Mouse (Mus musculus) liver, embryonic 15.5 days (tissue): ENCODE data around the gene Ptprn. TPM values are rescaled to one million over a fixed set of nuclear protein-coding genes. Genes with fewer than 3 reads are reported as not detected.

Experiments
- ATAC-seq: fragments of 200-750 bp; cut with Nextera tagmentation; 2 replicates; pipeline ENCODE4 v1.8.0; 2017; ENCODE audit warnings: moderate number of reproducible peaks, mild to moderate bottlenecking, moderate library complexity; ENCODE audit not compliant: insufficient read depth
- H3K27ac ChIP-seq: fragments of 300-500 bp; sonication (generic); replicated peaks from 2 replicates; pipeline ENCODE4 v1.5.1; 2015; ENCODE audit warnings: mild to moderate bottlenecking, inconsistent platforms
- H3K27me3 ChIP-seq: fragments of 300-500 bp; sonication (generic); 2 replicates; pipeline ENCODE4 v1.6.1; 2015; ENCODE audit warnings: mild to moderate bottlenecking, inconsistent platforms
- H3K36me3 ChIP-seq: fragments of 300-500 bp; sonication (generic); replicated peaks from 2 replicates; pipeline ENCODE4 v1.6.1; 2015; ENCODE audit warnings: moderate library complexity, mild to moderate bottlenecking, inconsistent platforms
- H3K4me1 ChIP-seq: fragments of 300-500 bp; sonication (generic); replicated peaks from 2 replicates; pipeline ENCODE4 v1.6.1; 2015; ENCODE audit warnings: inconsistent platforms
- H3K4me2 ChIP-seq: fragments of 300-500 bp; sonication (generic); 2 replicates; pipeline ENCODE4 v1.6.1; 2015; ENCODE audit warnings: moderate library complexity, mild to moderate bottlenecking, inconsistent platforms
- H3K4me3 ChIP-seq: fragments of 300-500 bp; sonication (generic); replicated peaks from 2 replicates; pipeline ENCODE4 v1.5.1; 2015; ENCODE audit warnings: mild to moderate bottlenecking, inconsistent platforms
- H3K9ac ChIP-seq: fragments of 300-500 bp; sonication (generic); 2 replicates; pipeline ENCODE4 v1.6.1; 2015; ENCODE audit warnings: moderate library complexity, mild to moderate bottlenecking, inconsistent platforms
- H3K9me3 ChIP-seq: fragments of 300-500 bp; sonication (generic); replicated peaks from 2 replicates; pipeline ENCODE4 v1.6.1; 2016; ENCODE audit warnings: inconsistent platforms
- WGBS: fragments of 180-500 bp; shearing (Covaris S2); methylation state at CpG from one replicate; pipeline ENCODE4 v1.1.7; 2015; ENCODE audit warnings: mixed read lengths; ENCODE audit not compliant: insufficient replicate concordance; 5-methylcytosine and 5-hydroxymethylcytosine counted together
- polyA plus RNA-seq: library from polyadenylated mRNA; unstranded; fragments of >200 nt; fragmentation: Nextera tagmentation; extraction: Ambion mirVana; gene quantifications from 2 replicates; pipeline ENCODE4 v1.2.1, GENCODE M21; 2015

Ptprn gene
- polyA plus RNA-seq, 1 experiment from 2014 or later, result 0.13 TPM

- ATAC-seq, result no peak
Observed at GRCm38 (mm10) chr1:75221538-75221937, 42.8 kb downstream of the Ptprn start.

GRCm38 (mm10) chr1:75219531-75219930 lies 44.8 kb downstream of the Ptprn start, which contains the start of gene Tuba4a:
Gene Tuba4a (minus strand): TSS chr1:75219865.
- peak within 1 kb of the TSS; percentile 93 for H3K9ac ChIP-seq
- H3K27ac ChIP-seq, result peak within 1 kb of the TSS; percentile 95
- peak within 1 kb of the TSS; percentile 99 for H3K4me2 ChIP-seq
- peaks cover 51% of the 10 kb centered on the region for H3K4me1 ChIP-seq
- peak within 1 kb of the TSS; percentile 80 for H3K4me3 ChIP-seq
- peak; percentile 5 for ATAC-seq
- 4% methylated on average over 34 of the region's 34 CpGs for WGBS
- peaks cover 26% of the 10 kb centered on the region for H3K27me3 ChIP-seq
- H3K36me3 ChIP-seq, result peaks cover 28% of the 10 kb centered on the region
- H3K9me3 ChIP-seq, result no peaks in the 10 kb centered on the region

More at GRCm38 (mm10) chr1:75221538-75221937, 42.8 kb downstream of the Ptprn start:
- H3K4me1 ChIP-seq, result peaks cover 43% of the 10 kb centered on the region
- H3K27me3 ChIP-seq, result peaks cover 26% of the 10 kb centered on the region
- no peaks in the 10 kb centered on the region for H3K9me3 ChIP-seq
- no peak overlapping the region for H3K27ac ChIP-seq
- H3K36me3 ChIP-seq, result peaks cover 7% of the 10 kb centered on the region
- H3K4me3 ChIP-seq, result no peak overlapping the region
- 64% methylated on average over 3 of the region's 3 CpGs for WGBS
- H3K9ac ChIP-seq, result no peak overlapping the region
- no peak overlapping the region for H3K4me2 ChIP-seq

- H3K4me2 ChIP-seq, result peak overlapping the region; percentile 99
- peak; percentile 84 for ATAC-seq
- peaks cover 26% of the 10 kb centered on the region for H3K27me3 ChIP-seq
- H3K4me1 ChIP-seq, result peaks cover 55% of the 10 kb centered on the region
- H3K9me3 ChIP-seq, result no peaks in the 10 kb centered on the region
- peak overlapping the region; percentile 93 for H3K9ac ChIP-seq
- under 1% methylated on average over 24 of the region's 24 CpGs for WGBS
- peak overlapping the region; percentile 80 for H3K4me3 ChIP-seq
- H3K36me3 ChIP-seq, result peaks cover 32% of the 10 kb centered on the region
- peak overlapping the region; percentile 95 for H3K27ac ChIP-seq
Observed at GRCm38 (mm10) chr1:75219078-75219477, 45.2 kb downstream of the Ptprn start.

DNA sequence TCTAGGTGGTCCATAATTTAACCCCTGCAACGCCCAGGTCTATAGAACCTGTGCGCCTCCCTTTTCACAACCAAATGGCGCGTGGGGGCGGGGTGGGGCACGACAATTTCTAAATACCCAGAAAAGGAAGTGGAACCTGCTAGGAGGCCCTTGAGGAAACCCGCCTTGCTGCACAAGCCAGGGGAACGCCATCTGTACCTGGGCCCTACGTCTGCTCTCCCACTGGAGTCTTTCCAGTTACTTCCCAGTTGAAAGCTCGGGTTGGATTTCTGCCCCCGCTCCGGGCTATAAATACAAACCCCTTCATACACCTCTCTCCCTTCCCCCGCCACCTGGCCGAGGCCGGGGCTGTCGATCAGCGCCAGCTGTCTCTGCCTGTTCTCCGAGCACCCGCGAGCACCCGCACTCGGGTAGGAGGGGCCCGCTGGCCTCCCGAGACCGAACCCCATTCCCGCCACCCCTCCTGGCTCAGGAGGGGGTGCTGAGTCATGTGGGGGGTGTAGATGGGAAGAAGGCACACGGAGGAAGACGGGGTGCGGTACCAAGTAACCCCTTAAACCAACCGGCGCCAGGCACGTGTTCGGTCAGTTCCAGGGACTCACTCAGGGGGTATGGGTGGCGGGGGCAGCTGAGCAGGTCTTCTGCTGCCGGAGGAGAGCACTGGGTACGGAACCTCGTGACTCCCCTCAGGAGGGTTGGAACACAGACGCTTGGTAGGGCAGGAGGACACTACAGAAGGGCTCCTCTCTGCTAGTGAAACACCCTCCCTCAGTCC lies 45.9 kb downstream of the Ptprn start:
- Histone ChIP-seq H3K36me3 (peaks cover 39% of the 10 kb centered on the region), H3K9me3 (no peaks in the 10 kb centered on the region), H3K4me1 (peaks cover 62% of the 10 kb centered on the region), H3K27me3 (peaks cover 26% of the 10 kb centered on the region), H3K4me2 (peak overlapping the region; percentile 99), H3K4me3 (peak overlapping the region; percentile 80), H3K9ac (peak overlapping the region; percentile 93), H3K27ac (peak overlapping the region; percentile 95)
- under 1% methylated on average over 38 of the region's 38 CpGs for WGBS
- ATAC-seq, result peak; percentile 68

- peaks cover 44% of the 10 kb centered on the region for H3K36me3 ChIP-seq
- ATAC-seq, result peak; percentile 3; the same call in 1 of the 2 replicates
- under 1% methylated on average over 6 of the region's 6 CpGs for WGBS
- no peaks in the 10 kb centered on the region for H3K9me3 ChIP-seq
- H3K4me1 ChIP-seq, result peaks cover 64% of the 10 kb centered on the region
- H3K27ac ChIP-seq, result peak overlapping the region; percentile 95
- peak overlapping the region; percentile 93 for H3K9ac ChIP-seq
- peak overlapping the region; percentile 99 for H3K4me2 ChIP-seq
- H3K27me3 ChIP-seq, result peaks cover 26% of the 10 kb centered on the region
- peak overlapping the region; percentile 80 for H3K4me3 ChIP-seq
Observed at GRCm38 (mm10) chr1:75217893-75218226, 46.4 kb downstream of the Ptprn start.

GRCm38 (mm10) chr1:75216797-75217585 lies 47.3 kb downstream of the Ptprn start:
- Histone ChIP-seq H3K4me1 (peaks cover 70% of the 10 kb centered on the region), H3K36me3 (peaks cover 53% of the 10 kb centered on the region)

GRCm38 (mm10) chr1:75215785-75216184 lies 48.5 kb downstream of the Ptprn start:
- ATAC-seq, result no peak
- H3K4me3 ChIP-seq, result peak overlapping the region; percentile 80
- peak overlapping the region; percentile 99 for H3K4me2 ChIP-seq
- peaks cover 56% of the 10 kb centered on the region for H3K36me3 ChIP-seq
- 85% methylated on average over 9 of the region's 9 CpGs for WGBS
- H3K4me1 ChIP-seq, result peaks cover 78% of the 10 kb centered on the region
- H3K9ac ChIP-seq, result peak overlapping the region; percentile 93
- peaks cover 16% of the 10 kb centered on the region for H3K27me3 ChIP-seq
- H3K27ac ChIP-seq, result peak overlapping the region; percentile 95
- H3K9me3 ChIP-seq, result no peaks in the 10 kb centered on the region

More at GRCm38 (mm10) chr1:75216797-75217585, 47.3 kb downstream of the Ptprn start:
- peak; percentile 55 for ATAC-seq
- 31% methylated on average over 13 of the region's 13 CpGs for WGBS
- Histone ChIP-seq H3K27me3 (peaks cover 26% of the 10 kb centered on the region), H3K4me3 (peak overlapping the region; percentile 80), H3K27ac (peak overlapping the region; percentile 95), H3K9me3 (no peaks in the 10 kb centered on the region), H3K4me2 (peak overlapping the region; percentile 99), H3K9ac (peak overlapping the region; percentile 93)

DNA sequence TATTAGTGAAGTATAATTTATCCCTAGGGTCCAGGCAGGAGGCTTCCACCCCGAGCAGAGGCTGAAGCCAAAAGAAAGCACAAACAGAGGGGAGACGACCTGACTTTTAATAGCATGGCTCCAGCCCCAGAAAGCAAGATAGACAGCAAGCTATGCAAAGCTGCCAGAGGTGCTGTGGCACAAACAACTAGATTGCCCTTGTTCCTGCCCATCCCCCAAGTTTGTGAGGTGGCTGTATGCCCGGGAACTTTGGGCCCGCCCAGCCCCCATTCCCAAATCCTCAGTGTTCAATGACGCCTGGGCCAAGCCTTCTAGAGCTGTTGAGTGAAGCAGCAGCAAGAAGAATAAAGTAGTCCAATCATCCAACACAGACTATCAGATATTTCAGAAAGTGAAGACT lies 49.4 kb downstream of the Ptprn start:
- peaks cover 56% of the 10 kb centered on the region for H3K36me3 ChIP-seq
- ATAC-seq, result no peak
- H3K9me3 ChIP-seq, result no peaks in the 10 kb centered on the region
- H3K27me3 ChIP-seq, result peaks cover 7% of the 10 kb centered on the region
- peak overlapping the region; percentile 93; the same call in 1 of the 2 replicates for H3K9ac ChIP-seq
- peaks cover 81% of the 10 kb centered on the region for H3K4me1 ChIP-seq
- H3K27ac ChIP-seq, result peak overlapping the region; percentile 95
- WGBS, result 44% methylated on average over 5 of the region's 5 CpGs
- peak overlapping the region; percentile 80 for H3K4me3 ChIP-seq
- H3K4me2 ChIP-seq, result peak overlapping the region; percentile 99

GRCm38 (mm10) chr1:75214442-75214841 lies 49.9 kb downstream of the Ptprn start:
- Histone ChIP-seq H3K4me3 (peak overlapping the region; percentile 80), H3K4me1 (peaks cover 81% of the 10 kb centered on the region), H3K27ac (peak overlapping the region; percentile 95), H3K9ac (peak overlapping the region; percentile 93; the same call in 1 of the 2 replicates), H3K4me2 (peak overlapping the region; percentile 99), H3K27me3 (peaks cover 2% of the 10 kb centered on the region), H3K36me3 (peaks cover 56% of the 10 kb centered on the region), H3K9me3 (no peaks in the 10 kb centered on the region)
- ATAC-seq, result no peak
- 55% methylated on average over 2 of the region's 2 CpGs for WGBS

DNA sequence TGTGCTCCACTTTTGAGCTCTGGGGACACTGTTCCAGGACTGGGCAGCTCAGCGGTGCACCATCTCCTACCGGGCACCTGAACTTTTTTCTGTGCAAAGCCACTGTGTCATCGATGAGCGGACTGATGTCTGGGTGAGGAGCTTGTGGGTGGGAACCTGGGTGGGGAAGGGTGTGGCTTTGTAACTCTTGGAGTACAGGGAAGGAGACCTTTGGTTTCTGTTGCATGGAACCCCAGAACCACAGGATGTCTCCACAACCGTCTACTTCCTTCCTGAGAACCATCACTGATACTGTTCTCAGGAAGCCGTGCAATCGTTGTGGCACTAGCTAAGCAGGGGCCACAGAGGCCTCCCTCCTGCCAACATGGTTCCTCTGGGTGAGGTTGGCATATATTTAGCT lies 51.2 kb downstream of the Ptprn start:
- Histone ChIP-seq H3K36me3 (peaks cover 56% of the 10 kb centered on the region), H3K27ac (peak overlapping the region; percentile 95), H3K4me1 (peaks cover 93% of the 10 kb centered on the region), H3K9ac (peak overlapping the region; percentile 43), H3K9me3 (no peaks in the 10 kb centered on the region), H3K27me3 (no peaks in the 10 kb centered on the region), H3K4me2 (peak overlapping the region; percentile 99), H3K4me3 (peak overlapping the region; percentile 77)
- ATAC-seq, result no peak
- WGBS, result 6% methylated on average over 7 of the region's 7 CpGs

- H3K27ac ChIP-seq, result peak overlapping the region; percentile 95
- H3K4me2 ChIP-seq, result peak overlapping the region; percentile 99
- no peak for ATAC-seq
- peaks cover 56% of the 10 kb centered on the region for H3K36me3 ChIP-seq
- no peaks in the 10 kb centered on the region for H3K9me3 ChIP-seq
- H3K4me1 ChIP-seq, result peaks cover 90% of the 10 kb centered on the region
- H3K27me3 ChIP-seq, result no peaks in the 10 kb centered on the region
- peak overlapping the region; percentile 43 for H3K9ac ChIP-seq
- 68% methylated on average over 4 of the region's 4 CpGs for WGBS
- H3K4me3 ChIP-seq, result peak overlapping the region; percentile 77
Observed at GRCm38 (mm10) chr1:75212542-75212941, 51.8 kb downstream of the Ptprn start.
